Mouse (Mus musculus): ENCODE results near the gene Myo1g.
A peak's percentile ranks its signal among the peaks of the same experiment; 100 is the strongest.

Gene Myo1g

GRCm38 (mm10) chr11:6520507-6521173 lies at the start of gene Myo1g:
Gene Myo1g (minus strand): TSS chr11:6520965.
- DNase-seq (ENCODE audit: low read depth, low spot score), result no peak

- no peak for DNase-seq (ENCODE audit: low read depth, low spot score)
These were observed 48.6 kb upstream of the Myo1g start for GRCm38 (mm10) chr11:6569410-6569777.

- peak; percentile 52 for DNase-seq (ENCODE audit: low read depth, low spot score)
These were observed 48.0 kb upstream of the Myo1g start for GRCm38 (mm10) chr11:6568584-6569409.

- DNase-seq (ENCODE audit: low read depth, low spot score), result no peak
These were observed 47.2 kb upstream of the Myo1g start for GRCm38 (mm10) chr11:6567951-6568350.

GRCm38 (mm10) chr11:6566496-6566895 lies 45.7 kb upstream of the Myo1g start:
- no peak for DNase-seq (ENCODE audit: low read depth, low spot score)

- DNase-seq (ENCODE audit: low read depth, low spot score), result no peak
These were observed 42.4 kb upstream of the Myo1g start for GRCm38 (mm10) chr11:6563201-6563600.

- DNase-seq (ENCODE audit: low read depth, low spot score), result no peak
These were observed 41.6 kb upstream of the Myo1g start for GRCm38 (mm10) chr11:6562359-6562758.

- DNase-seq (ENCODE audit: low read depth, low spot score), result no peak
These were observed 40.7 kb upstream of the Myo1g start for GRCm38 (mm10) chr11:6561474-6561873.

- DNase-seq (ENCODE audit: low read depth, low spot score), result no peak
These were observed 40.0 kb upstream of the Myo1g start for GRCm38 (mm10) chr11:6560655-6561360.

GRCm38 (mm10) chr11:6559996-6560395 lies 39.2 kb upstream of the Myo1g start:
- DNase-seq (ENCODE audit: low read depth, low spot score), result no peak

GRCm38 (mm10) chr11:6558234-6558633 lies 37.5 kb upstream of the Myo1g start:
- peak; percentile 72 for DNase-seq (ENCODE audit: low read depth, low spot score)

- no peak for DNase-seq (ENCODE audit: low read depth, low spot score)
These were observed 29.4 kb upstream of the Myo1g start for GRCm38 (mm10) chr11:6550201-6550600.

GRCm38 (mm10) chr11:6549770-6550169 lies 29.0 kb upstream of the Myo1g start:
- DNase-seq (ENCODE audit: low read depth, low spot score), result no peak

GRCm38 (mm10) chr11:6547696-6548325 lies 27.0 kb upstream of the Myo1g start:
- DNase-seq (ENCODE audit: low read depth, low spot score), result no peak

GRCm38 (mm10) chr11:6547037-6547680 lies 26.4 kb upstream of the Myo1g start:
- DNase-seq (ENCODE audit: low read depth, low spot score), result peak; percentile 42

- peak; percentile 96 for DNase-seq (ENCODE audit: low read depth, low spot score)
These were observed 25.6 kb upstream of the Myo1g start, which contains the start of gene Ccm2 for GRCm38 (mm10) chr11:6546205-6547013. Gene Ccm2 (plus strand): TSS chr11:6546887.

- no peak for DNase-seq (ENCODE audit: low read depth, low spot score)
These were observed 25.1 kb upstream of the Myo1g start for GRCm38 (mm10) chr11:6545857-6546192.

- DNase-seq (ENCODE audit: low read depth, low spot score), result no peak
These were observed 24.6 kb upstream of the Myo1g start for GRCm38 (mm10) chr11:6545186-6545856.

GRCm38 (mm10) chr11:6544683-6545082 lies 23.9 kb upstream of the Myo1g start:
- DNase-seq (ENCODE audit: low read depth, low spot score), result peak; percentile 57

GRCm38 (mm10) chr11:6530746-6531145 lies 10.0 kb upstream of the Myo1g start:
- DNase-seq (ENCODE audit: low read depth, low spot score), result peak; percentile 43
